Mouse (Mus musculus): ENCODE measurements at regions not wholly inside any gene's neighbourhood (a gene's known extent, or its start where the extent isn't known, plus 50 kb on each side); places are given as distances from the start of the nearest gene placed in this dataset.
A peak's percentile ranks its signal among the peaks of the same experiment; 100 is the strongest.

DNA sequence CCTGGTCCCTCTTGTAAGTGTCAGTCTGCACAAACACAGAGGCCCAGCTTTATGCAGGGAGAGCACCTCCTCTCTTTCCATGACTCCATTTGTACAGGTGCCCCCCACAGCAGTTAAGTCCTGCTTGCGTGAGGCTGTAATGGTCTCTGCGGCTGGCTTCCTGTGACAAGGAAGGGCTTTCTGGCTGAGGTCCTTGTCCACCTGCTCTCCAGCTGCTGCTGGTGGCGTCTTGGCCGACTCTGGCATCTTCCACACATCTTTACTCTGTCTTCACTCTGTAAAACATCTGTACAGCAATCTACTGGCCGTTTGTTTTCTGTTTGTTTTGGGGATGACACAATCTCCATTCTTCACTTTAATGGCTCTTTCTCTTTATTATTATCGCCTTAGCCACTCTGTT lies 60.8 kb downstream of the Rpusd4 start:
- peak in 1 of 2 experiments; percentile 66 for DNase-seq

DNA sequence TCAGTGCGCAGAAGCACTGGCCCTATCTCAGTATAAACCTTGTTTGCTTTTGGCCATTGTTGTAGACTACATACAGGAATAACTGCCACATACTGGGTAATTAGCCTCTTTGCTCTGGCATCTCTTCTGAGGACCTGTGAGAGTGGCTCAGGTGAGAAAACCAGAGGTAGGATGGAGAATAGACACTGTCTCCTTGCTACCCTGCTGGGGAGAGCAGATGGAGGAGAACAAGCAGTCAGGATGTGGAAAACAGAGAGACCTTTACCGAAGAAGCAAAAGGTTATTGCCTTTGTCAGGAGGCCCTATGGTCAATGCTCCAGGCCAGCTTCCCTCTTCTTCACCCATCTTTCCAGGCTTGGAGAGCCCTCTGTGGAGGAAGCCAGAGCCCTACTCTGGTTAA lies 62.7 kb downstream of the Rpusd4 start:
- no peak for DNase-seq

DNA sequence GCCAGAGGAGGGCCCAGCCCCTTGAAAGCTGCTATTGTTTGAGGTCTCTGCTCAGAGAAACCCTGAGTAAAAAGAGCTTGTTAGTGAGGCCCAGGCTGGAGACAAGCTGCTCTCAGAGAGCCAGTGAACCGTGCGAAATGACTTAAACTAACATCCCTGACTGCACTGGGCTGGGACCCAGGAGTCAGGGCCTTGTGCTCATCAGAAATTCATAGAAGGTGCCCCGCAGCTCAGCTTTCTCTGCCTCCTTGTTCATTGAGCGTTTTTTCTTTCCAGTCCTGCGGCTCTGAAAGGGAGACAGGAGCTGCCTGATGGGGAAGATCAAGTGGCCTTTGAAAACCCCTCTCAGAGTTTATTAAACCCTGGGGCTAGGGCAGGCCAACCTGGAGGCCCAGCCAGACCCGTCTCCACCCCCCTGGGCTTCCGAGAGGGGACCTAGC lies 63.6 kb downstream of the Rpusd4 start:
- DNase-seq = no peak

GRCm38 (mm10) chr9:35332688-35333630 lies 65.3 kb downstream of the Rpusd4 start:
- no peak for DNase-seq

DNA sequence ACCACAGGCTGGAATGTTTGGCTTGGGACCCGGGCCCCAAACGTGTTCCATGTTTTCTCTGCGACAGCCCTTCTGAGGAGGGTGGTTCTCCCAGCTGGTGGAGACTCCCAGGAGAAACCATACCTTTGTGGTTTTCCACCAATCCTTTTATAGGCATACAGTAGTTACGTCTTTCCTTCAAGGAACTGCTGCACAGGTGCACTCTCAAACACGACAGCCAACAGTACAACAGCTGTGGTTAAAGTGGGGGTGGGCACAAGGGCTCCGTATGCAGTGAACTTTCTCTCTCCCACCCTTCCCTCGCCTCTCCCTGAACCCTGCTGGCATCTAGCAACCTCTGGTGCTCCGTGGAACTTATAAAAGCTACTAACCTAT lies 66.0 kb downstream of the Rpusd4 start:
- no peak for DNase-seq

GRCm38 (mm10) chr9:35334536-35334935 lies 66.9 kb downstream of the Rpusd4 start:
- DNase-seq = no peak

- no peak for DNase-seq
Measured at GRCm38 (mm10) chr9:35335181-35335580, 67.5 kb downstream of the Rpusd4 start.

DNA sequence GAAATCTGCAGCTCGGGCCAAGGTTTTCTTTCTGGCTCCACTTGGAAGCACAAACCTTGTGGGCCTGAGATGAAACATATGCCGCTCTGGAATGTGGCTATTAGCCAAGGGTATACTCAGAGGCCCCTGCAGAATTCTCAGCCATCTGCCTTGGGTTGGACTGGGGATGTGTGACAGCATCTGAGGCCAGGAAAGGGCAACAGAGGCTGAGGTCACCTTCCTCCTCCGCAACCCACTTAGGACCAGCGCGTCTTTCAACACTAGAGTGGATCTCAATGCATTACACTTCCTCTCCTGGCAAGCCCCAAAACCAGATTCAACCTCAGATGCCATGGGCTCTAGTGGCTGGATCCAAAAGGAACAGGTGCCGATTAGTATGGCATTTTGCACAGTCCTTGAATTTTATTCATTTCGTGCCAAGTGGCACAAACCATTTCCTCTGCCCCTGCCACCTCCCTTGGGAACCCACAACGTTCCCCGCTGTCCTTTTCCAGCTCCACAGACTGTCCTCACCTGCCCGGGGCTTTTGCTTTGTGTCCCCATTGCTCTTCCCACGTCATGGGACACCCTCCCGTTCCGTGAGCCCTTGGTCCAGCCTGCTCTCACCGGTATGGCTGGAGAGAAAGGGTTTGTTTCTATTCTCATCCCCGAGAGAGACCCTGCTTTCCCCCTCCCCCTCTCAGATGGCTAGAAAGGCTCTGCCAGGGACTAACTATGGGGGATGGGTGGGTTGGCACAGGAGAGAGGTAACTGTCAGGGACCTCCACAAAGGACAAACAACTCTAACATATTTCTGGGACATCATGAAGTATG lies 68.4 kb downstream of the Rpusd4 start:
- peak; percentile 30 to 59 for DNase-seq

DNA sequence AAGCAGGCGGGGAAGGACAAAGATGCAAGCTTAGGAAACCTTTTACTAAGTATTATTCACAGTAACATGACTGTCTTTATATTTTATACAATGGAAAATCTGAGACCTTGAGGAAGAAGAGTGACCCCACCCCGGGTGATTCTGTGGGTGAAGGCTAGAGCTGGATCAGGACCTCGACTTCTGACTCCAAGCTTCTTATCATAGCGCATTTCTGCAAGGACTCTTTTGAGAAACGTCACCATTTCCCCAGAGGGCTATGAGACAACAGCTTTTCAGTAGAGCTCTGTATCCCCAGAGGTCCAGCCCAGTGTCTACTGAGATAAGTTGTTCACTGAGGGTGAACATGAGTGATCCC lies 69.0 kb downstream of the Rpusd4 start:
- no peak for DNase-seq

GRCm38 (mm10) chr9:35338858-35339257 lies 71.2 kb downstream of the Rpusd4 start:
- DNase-seq = no peak

DNA sequence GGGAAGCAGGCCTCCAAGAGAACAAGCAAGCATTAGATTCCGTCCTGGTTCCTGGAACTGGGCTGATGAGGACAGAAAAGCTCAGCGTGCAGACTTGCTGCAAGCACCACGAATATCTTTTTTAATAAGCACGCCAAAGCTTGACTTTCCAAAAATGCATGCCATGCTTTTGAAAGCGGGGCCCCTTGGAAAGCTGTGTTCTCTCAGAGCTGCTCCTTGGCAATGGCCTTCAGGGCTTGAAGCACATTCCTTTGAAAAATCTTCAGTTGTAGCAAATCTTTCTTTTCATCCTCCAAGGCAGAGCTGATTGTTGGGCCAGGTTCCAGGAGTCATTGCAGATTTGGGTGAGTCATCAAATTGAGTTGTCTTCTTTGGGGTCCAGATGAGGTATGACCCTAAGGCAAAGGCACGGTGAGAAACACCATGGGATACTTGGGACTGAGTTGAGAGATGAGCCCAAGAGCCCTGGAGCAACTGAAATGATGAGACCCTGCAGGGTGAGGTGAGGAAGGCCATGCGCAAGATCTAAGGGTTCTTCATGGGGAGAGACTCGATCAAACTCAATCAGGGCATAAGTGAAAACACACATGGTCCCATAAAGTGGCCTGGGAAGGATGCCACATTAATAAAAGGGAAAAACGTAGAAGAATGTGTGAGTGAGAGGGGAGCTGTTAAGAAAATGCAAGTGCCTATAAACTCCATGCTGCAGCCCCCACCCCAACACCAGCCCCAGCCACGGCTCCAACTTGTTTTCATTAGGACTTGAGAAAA lies 72.0 kb downstream of the Rpusd4 start:
- no peak for DNase-seq

DNA sequence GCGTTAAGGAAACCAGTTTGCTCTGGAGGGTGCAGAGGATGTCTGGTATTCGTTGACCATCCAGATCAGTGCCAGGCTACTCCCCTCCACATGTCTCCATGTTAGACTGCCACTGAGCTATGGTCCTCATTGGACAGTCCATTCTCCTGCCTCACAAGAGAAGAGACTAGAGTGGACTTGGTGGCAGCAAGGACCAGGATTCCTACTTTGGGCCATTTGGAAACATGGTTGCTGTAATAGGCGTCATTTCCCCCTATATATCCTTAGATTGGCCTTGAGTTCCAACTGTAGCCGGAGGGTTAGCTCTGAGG lies 72.6 kb downstream of the Rpusd4 start:
- DNase-seq = no peak

DNA sequence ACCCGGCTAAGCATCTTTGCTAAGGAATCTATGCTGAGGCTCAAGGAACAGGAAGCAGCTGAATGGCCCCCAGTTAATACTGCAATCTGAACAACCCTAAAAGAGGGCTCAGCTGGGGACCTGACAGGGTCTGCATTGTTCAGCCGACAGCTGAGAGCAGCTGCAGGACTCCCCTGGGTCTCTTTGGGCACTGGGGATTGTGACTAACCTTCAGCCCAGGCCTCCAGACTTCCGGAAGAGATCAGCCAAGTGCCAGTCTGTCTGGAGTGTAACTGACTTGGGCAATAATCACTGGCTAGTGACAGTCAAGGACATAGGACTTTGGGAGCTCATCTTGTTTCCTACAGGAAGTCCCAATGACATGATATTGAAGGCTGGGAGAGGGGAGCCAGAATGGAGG lies 73.1 kb downstream of the Rpusd4 start:
- no peak for DNase-seq

- DNase-seq = no peak
Measured at GRCm38 (mm10) chr9:35341386-35341785, 73.7 kb downstream of the Rpusd4 start.

DNA sequence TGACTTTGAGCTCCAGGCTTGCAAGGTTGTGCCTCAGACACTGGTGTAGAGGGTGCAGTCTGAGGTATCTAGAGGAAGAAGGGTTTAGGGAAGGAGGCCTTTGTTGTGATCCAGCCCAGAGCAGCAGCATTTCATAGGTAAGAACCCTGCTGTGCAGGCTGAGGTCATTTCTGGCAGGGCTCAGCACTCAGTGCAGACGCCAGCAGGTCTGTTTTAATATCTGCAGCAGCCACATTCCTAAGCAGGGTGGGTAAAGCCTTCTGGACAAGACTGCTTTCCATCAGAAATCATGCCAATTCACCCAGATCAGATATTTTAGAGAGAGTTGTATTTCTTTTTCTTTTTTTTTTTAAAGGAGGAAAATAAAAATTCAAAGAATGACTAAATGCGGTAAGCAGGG lies 74.8 kb downstream of the Rpusd4 start:
- DNase-seq = peak in 1 of 2 experiments; percentile 69

GRCm38 (mm10) chr9:35343336-35343735 lies 75.7 kb downstream of the Rpusd4 start:
- DNase-seq = no peak

DNA sequence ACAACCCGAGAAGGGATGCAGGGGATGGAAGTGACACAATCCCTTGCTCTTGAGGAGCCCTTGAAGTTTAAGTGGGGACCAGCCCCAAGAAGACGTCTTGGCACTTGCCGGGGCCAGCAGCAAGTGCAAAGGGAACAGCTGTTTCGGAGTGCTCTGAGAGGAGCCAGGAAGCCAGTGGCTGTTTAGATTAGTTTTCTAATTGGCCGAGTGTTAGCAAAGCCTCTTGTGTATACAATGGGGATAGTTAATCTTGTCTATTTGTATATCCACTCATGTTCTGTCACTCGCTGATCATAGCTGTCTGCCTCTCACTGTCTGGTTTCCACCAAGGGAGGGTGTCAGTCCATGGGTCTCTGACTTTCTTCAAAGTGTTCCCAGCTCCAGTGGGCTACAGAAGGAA lies 76.6 kb upstream of the Cdon start:
- peak; percentile 29 to 76 for DNase-seq

DNA sequence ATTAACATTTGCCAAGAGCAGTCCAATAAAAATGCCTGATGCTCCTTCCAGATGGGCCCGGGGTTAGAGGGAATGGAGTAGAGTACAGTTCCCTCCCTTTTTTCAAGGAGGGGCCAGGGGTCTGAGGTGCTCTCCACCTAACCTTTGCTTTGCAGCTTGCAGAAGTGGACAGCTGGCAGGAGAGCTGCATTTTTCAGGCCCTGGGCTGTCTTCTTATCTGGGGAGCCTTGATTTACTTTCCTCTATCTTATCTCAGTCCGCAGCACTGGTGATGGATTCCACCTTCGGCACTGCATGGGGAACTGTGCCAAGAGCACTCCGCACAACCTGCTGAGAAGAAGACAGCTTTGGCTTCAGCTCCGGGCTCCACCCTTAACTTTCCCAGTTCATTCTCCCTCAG lies 74.5 kb upstream of the Cdon start:
- no peak for DNase-seq

DNA sequence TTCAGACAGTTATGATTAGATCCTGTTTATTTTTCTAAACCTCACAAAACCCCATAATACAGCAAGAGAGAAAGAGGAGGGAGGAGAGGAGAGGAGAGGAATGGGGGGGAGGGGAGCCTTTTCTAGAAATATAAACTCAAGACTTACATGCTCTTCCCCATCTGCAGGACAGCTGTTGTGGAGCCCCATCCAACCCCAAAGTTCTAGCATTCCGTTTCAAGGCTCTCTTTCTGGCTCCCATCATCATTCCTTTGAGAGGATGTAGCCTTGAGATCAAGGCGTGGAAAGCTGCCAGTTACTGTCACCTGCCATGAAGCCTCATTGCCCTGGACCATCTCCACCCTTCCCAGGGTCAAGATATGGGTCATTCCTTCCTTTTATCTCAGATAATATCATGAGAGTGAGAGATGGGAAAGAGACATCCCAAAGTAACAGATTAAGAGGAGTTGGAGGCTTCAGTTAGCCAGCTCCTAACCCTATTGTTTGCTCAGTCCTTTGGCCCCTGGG lies 70.8 kb upstream of the Cdon start:
- DNase-seq = no peak

DNA sequence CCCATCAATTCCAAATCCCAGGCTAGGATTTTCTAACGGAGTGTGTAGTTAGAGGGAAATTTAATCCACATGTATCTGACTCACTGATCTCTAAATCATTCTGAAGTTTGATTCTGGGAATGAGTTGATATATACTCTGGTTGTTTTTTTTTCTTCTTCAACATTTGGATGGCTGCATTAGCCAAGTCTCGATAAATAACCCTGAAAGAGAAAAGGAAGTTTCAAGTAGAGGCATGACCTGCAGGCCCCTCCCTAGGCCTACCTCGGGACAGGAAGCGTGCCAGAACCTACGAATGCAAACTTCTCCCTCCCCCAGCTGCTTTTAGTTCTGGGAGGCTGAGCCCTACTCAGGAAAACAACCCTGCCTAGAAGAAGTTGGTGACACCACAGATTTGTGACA lies 69.4 kb upstream of the Cdon start:
- no peak for DNase-seq

GRCm38 (mm10) chr9:35354652-35355130 lies 66.2 kb upstream of the Cdon start:
- no peak for DNase-seq

GRCm38 (mm10) chr9:35359699-35360098 lies 61.2 kb upstream of the Cdon start:
- peak; percentile 44 to 49 for DNase-seq

Measured in lung, postnatal 4 days (tissue).